Mouse (Mus musculus) G1E (cell line): ENCODE data around the gene Csnk1g2. TPM values are rescaled to one million over a fixed set of nuclear protein-coding genes. Genes with fewer than 3 reads are reported as not detected.
A peak's percentile ranks its signal among the peaks of the same experiment; 100 is the strongest.

Experiments
- ATAC-seq: 2 replicates; pipeline ENCODE4 v1.8.0; 2016; ENCODE audit warnings: mild to moderate bottlenecking; ENCODE audit not compliant: insufficient number of reproducible peaks, poor library complexity, low FRiP score, severe bottlenecking; ENCODE audit errors: extremely low read depth
- DNase-seq: peaks from one replicate; pipeline ENCODE4 v3.0.0; 2012; ENCODE audit warnings: low spot score
- H3K27me3 ChIP-seq: 2 replicates; pipeline ENCODE4 v1.6.1; 2012; ENCODE audit warnings: mild to moderate bottlenecking, low read length, inconsistent platforms; ENCODE audit not compliant: insufficient read depth
- H3K36me3 ChIP-seq: replicated peaks from 2 replicates; pipeline ENCODE3; 2012; ENCODE audit warnings: mild to moderate bottlenecking, inconsistent platforms
- H3K4me1 ChIP-seq: 2 replicates; pipeline ENCODE4 v1.6.1; 2012; ENCODE audit warnings: low read depth, low read length, inconsistent platforms, mixed read lengths; ENCODE audit not compliant: insufficient read depth
- H3K4me3 ChIP-seq: 2 replicates; pipeline ENCODE4 v1.5.1; 2012; ENCODE audit warnings: low read depth, mild to moderate bottlenecking, inconsistent platforms, low read length, moderate library complexity, mixed read lengths
- H3K9me3 ChIP-seq: replicated peaks from 2 replicates; pipeline ENCODE4 v1.6.1; 2012; ENCODE audit warnings: inconsistent platforms
- CTCF ChIP-seq: IDR thresholded peaks from 2 replicates; pipeline ENCODE4 v1.5.1; 2012; ENCODE audit warnings: low read depth, low read length, inconsistent platforms, mixed read lengths
- GATA1 ChIP-seq: IDR thresholded peaks from 2 replicates; pipeline ENCODE4 v1.6.1; 2012; ENCODE audit warnings: borderline replicate concordance, low read length, inconsistent platforms, mixed read lengths
- GATA2 ChIP-seq: IDR thresholded peaks from 2 replicates; pipeline ENCODE4 v1.6.1; 2012; ENCODE audit warnings: low read depth, low read length, inconsistent platforms, borderline replicate concordance
- POLR2AphosphoS5 ChIP-seq: IDR thresholded peaks from 2 replicates; pipeline ENCODE4 v1.6.1; 2012; ENCODE audit warnings: low read depth, low read length, inconsistent platforms; ENCODE audit not compliant: insufficient replicate concordance
- TAL1 ChIP-seq: conservative IDR thresholded peaks from 2 replicates; pipeline ENCODE4 v1.6.1; 2012; ENCODE audit warnings: low read depth, low read length, inconsistent platforms, mixed read lengths
- polyA plus RNA-seq: library from polyadenylated mRNA; stranded (reverse); fragments of >175 nt; gene quantifications from 2 replicates; pipeline ENCODE4 v1.2.3, GENCODE M21; 2012
- total RNA-seq, 2 experiments: library from RNA; stranded (forward) in 1 of 2; stranded (reverse) in 1 of 2; fragments of 200-1000 nt in 1 of 2; fragments of >200 nt in 1 of 2; fragmentation: Nextera tagmentation in 1 of 2; gene quantifications; 2 replicates each; pipeline ENCODE4 v1.2.3; 2014 to 2017

Gene Csnk1g2
- total and polyA plus RNA-seq, 3 experiments: 110 to 470 (median 189) TPM

DNA sequence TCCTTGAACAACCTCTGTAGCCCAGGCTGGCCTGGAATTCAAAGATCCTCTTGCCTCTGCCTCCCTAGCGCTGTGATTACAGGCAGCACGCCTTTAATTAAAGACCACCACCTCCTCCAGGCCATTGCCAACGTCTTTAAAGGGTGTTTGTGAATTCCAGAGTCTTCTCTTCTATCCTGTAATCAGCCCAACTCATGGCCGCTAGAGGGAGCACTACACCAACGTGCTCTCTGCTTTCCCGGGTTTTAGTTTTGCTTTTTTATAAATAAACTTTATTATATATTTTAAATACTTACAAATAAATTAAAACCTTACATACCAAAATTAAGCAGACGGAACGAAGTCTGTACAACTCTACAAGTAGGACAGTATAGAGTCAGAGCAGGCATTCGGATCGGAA is 36.6 kb downstream of the Csnk1g2 start:
- TF ChIP-seq POLR2AphosphoS5 (no peak), TAL1 (no peak), GATA2 (no peak), CTCF (peak; percentile 34)
- peaks cover 76% of the 10 kb centered on the region for H3K4me1 ChIP-seq
- H3K4me3 ChIP-seq: peak overlapping the region; percentile 33; the same call in 1 of the 2 replicates
- H3K27me3 ChIP-seq: no peaks in the 10 kb centered on the region
- no peak for ATAC-seq
- H3K9me3 ChIP-seq: no peaks in the 10 kb centered on the region
- peaks cover 8% of the 10 kb centered on the region for H3K36me3 ChIP-seq
- no peak for DNase-seq

DNA sequence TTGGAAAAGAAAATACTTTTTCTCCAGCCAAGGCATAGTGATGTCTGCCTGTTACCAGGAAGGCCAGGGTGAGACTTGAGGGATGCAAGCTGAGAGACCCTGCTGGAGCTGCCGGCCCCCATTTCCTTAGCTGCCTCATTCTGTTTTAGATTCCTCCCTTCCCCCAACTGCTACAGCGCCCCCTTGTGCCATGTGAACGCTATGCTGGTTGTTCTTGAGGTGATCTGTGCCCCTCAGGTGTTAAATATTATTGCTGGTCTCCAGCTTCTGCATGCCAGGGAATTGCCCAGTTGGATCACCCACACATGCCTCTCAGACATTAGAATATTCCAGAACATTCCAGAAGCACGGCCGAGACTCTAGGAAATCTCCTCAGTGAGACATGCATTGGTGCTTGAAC is 38.5 kb downstream of the Csnk1g2 start:
- Histone ChIP-seq H3K4me1 (peaks cover 78% of the 10 kb centered on the region), H3K4me3 (no peak overlapping the region), H3K36me3 (peaks cover 12% of the 10 kb centered on the region), H3K9me3 (no peaks in the 10 kb centered on the region), H3K27me3 (no peaks in the 10 kb centered on the region)
- TF ChIP-seq CTCF: peak; percentile 64
- no peak for TF ChIP-seq GATA2
- ATAC-seq (no peak), DNase-seq (no peak)

DNA sequence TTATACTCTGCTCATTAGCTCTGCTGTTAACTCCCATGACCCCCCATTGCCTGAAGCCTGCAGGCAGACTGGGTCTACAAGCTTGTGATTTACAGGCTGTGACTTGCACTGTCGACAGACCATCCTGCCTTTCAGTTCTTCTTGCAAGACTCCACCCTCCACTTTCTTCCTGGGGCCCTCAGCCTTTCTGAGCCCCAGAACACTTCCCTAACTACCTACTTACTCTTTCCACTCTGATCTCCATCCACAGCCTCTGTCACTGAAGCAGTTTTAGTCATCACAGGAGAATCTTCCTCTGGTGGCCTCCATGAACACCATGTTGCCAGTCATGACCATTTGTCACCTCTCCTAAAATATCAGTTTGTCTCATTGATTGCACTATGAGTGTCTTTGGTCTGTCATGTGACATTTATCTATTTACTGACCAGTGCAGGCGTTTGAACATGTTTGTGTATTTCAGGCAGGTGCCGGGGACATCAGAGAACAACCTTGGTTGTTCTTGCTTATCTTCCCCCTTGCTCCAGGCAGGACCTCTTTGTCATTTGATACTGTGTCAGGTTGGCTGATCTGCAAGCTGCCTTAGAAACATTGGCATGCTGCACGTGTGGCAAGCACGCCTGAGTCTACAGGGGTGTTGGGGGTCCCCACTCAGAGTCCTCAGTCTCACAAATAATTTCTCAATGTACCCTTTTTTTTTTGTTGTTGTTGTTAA is 41.0 kb downstream of the Csnk1g2 start:
- DNase-seq (no peak), ATAC-seq (no peak)
- peaks cover 37% of the 10 kb centered on the region for H3K36me3 ChIP-seq
- no peaks in the 10 kb centered on the region for H3K9me3 ChIP-seq
- H3K27me3 ChIP-seq: no peaks in the 10 kb centered on the region; the same call in 1 of the 2 replicates
- TF ChIP-seq TAL1 (no peak), GATA2 (no peak), GATA1 (no peak), POLR2AphosphoS5 (no peak), CTCF (no peak)
- H3K4me1 ChIP-seq: peaks cover 81% of the 10 kb centered on the region
- no peak overlapping the region for H3K4me3 ChIP-seq

DNA sequence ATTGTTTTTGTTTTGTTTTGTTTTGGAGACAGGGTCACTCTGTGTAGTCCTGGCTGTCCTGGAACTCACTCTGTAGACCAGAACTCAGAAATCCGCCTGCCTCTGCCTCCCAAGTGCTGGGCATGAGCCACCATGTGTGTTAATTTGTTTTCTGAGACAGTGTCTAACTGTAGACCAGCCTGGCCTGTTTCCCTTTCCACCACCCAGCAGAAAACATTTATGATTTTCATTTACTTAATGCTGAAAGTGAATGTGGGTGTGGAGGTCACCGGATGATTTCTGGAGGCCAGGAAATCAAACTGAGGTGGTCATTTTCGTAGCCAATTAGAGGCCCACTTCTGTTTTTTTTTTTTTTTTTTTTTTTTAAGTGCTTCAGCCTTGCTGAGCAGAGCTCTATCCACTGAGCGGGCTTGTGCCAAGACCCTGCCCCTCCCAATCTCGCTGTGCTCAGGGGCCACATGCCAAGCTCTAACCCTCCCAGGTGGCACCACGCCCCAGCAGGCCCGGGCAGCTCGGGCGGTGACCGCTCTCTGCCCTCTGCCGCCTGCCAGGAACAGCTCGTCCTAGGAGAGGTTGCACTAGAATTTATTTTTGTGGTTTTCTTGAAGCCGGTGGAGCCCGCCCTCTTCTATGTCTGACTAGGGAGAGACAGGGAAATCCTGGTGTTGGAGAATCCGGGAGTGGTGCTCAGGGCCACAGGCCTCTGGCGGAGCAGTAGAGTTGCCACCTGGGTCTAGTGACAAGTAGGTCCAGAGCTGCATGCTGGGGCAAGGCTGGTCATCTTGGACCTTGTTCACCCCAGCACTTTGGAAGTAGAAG is 41.8 kb downstream of the Csnk1g2 start:
- Histone ChIP-seq H3K4me3 (peak overlapping the region; percentile 65; the same call in 1 of the 2 replicates), H3K4me1 (peaks cover 82% of the 10 kb centered on the region), H3K36me3 (peaks cover 44% of the 10 kb centered on the region), H3K27me3 (no peaks in the 10 kb centered on the region; the same call in 1 of the 2 replicates), H3K9me3 (no peaks in the 10 kb centered on the region)
- DNase-seq (no peak), ATAC-seq (peak; percentile 12)
- 0 out of 2 replicates have a peak, but pooled peaks have one; percentile 10 for TF ChIP-seq POLR2AphosphoS5
- no peak for TF ChIP-seq GATA2

DNA sequence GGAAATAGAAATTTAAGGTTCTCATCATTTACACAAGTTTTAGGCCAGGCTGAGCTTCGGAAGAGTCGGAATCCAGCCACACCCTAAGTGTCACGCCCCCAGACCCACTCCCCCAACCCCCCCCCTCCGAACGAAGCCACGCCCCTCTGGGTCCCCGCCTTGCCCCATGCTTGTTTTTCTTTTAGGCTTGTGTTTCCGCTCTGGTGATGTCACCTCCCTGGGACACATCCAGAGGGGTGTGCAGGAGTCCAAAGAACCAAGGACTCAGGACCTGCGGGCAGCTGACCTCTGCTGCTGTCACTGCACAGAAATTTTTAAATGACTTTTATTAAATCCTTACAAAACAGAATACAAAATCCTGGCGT is 42.4 kb downstream of the Csnk1g2 start:
- Histone ChIP-seq H3K36me3 (peaks cover 50% of the 10 kb centered on the region), H3K4me1 (peaks cover 85% of the 10 kb centered on the region), H3K9me3 (no peaks in the 10 kb centered on the region), H3K4me3 (peak overlapping the region; percentile 65; the same call in 1 of the 2 replicates), H3K27me3 (no peaks in the 10 kb centered on the region; the same call in 1 of the 2 replicates)
- TF ChIP-seq GATA1 (no peak), CTCF (no peak), GATA2 (no peak), TAL1 (no peak), POLR2AphosphoS5 (no peak)
- DNase-seq: no peak
- ATAC-seq: no peak

DNA sequence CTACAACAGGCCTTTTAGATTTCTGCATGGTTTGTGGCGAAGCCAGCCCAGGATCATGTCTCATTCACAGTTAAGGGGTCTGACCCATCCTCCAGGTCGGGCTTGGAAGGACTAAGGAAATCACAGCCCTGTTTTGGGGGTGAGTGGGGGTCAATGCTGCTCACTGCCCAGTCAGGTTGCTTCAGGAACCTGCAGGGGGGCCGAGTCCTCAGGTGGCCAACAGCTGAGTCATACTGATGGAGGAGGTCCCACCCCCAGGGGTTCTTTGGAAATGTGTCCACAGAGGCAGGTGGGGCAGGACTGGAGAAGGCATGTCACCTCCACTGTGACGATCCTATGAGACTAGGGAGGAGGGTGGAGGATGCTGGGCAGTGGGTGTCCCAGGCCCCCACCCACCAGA is 42.8 kb downstream of the Csnk1g2 start:
- TF ChIP-seq GATA1: no peak
- TF ChIP-seq CTCF: no peak
- no peak for TF ChIP-seq GATA2
- TF ChIP-seq TAL1: no peak
- no peak; the same call in 1 of the 2 replicates for TF ChIP-seq POLR2AphosphoS5
- H3K27me3 ChIP-seq: no peaks in the 10 kb centered on the region; the same call in 1 of the 2 replicates
- H3K4me3 ChIP-seq: peak overlapping the region; percentile 36; the same call in 1 of the 2 replicates
- ATAC-seq: no peak
- H3K9me3 ChIP-seq: no peaks in the 10 kb centered on the region
- DNase-seq: no peak
- H3K4me1 ChIP-seq: peaks cover 89% of the 10 kb centered on the region
- peaks cover 55% of the 10 kb centered on the region for H3K36me3 ChIP-seq
